Mouse (Mus musculus): ENCODE data around the gene Hipk1. TPM values are rescaled to one million over a fixed set of nuclear protein-coding genes. Genes with fewer than 3 reads are reported as not detected.

Gene Hipk1
- polyA plus RNA-seq, 1 experiment, result 15.6 TPM

DNA sequence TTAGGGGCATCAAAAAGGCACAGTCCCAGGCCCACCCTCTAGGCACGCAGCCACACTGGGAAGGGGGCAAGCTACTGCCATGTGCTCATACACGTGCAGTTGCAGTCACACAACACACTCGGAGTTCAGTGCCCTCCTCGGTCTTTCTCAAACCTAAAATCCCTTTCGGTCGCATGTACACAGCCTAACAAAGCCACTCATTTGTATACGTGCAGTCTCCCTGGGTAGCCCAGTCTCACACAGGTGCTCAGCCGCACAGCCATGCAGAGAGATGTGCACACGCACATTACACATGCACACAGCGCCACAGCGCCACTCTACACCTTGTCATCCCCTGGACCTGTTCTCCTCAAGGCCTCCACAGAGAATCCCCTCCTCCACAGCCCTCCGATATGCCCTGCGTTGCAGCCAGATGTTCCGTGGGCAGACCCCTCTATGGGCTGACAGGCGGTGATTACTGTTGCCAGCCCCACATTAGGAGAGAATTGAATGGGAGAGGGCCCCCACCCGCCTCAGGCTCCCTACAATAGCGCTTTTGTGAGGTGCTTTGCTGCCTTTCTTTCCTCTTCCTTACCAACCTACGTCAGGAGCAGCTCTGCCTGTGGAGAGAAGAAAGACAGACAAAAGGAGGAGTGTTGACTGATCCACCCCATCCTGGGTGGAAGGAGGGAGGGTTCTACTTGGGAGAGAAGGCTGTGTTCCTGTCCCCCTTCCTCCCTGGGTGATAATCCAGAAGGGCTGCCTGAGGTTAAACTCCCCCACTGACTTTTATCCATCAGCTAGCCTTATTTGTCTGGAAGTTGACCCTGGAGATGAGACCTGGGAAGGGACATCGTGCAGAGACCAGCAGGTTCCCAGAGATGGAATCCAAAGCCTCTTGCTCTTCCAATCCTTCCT, 57.3 kb downstream of the Hipk1 start:
- no peak for TF ChIP-seq MYOD1 (IDR thresholded peaks at IDR 0.05; ENCODE audit: control insufficient read depth, insufficient read length, low read depth)
- TF ChIP-seq FOSL1 (IDR thresholded peaks at IDR 0.05; ENCODE audit: insufficient read depth, low read length, poor library complexity, severe bottlenecking), result no peak
- TF ChIP-seq CTCF (IDR thresholded peaks at IDR 0.05; ENCODE audit: control insufficient read depth, insufficient read depth, insufficient read length), result no peak
- TF ChIP-seq MAX (IDR thresholded peaks at IDR 0.05), result no peak
- no peak for TF ChIP-seq CEBPB (IDR thresholded peaks at IDR 0.05; ENCODE audit: low read depth)
- no peak for TF ChIP-seq MYOG (IDR thresholded peaks at IDR 0.05; ENCODE audit: control insufficient read depth, extremely low read depth, insufficient read length)
- TF ChIP-seq USF1 (IDR thresholded peaks at IDR 0.05; ENCODE audit: low read depth), result no peak
- Histone ChIP-seq H3K79me3 (ENCODE audit: low read depth) (peaks cover 2% of the 10 kb centered on the region), H3K4me3 (ENCODE audit: insufficient read depth, poor library complexity, severe bottlenecking) (no peak overlapping the region), H3K79me2 (ENCODE audit: control insufficient read depth, insufficient read depth) (peaks cover 8% of the 10 kb centered on the region), H3K36me3 (ENCODE audit: control insufficient read depth, insufficient read depth) (no peaks in the 10 kb centered on the region), H3ac (ENCODE audit: control insufficient read depth, insufficient read length, low read depth) (no peak overlapping the region), H3K27me3 (ENCODE audit: control insufficient read depth, insufficient read depth, insufficient read length) (no peaks in the 10 kb centered on the region)

DNA sequence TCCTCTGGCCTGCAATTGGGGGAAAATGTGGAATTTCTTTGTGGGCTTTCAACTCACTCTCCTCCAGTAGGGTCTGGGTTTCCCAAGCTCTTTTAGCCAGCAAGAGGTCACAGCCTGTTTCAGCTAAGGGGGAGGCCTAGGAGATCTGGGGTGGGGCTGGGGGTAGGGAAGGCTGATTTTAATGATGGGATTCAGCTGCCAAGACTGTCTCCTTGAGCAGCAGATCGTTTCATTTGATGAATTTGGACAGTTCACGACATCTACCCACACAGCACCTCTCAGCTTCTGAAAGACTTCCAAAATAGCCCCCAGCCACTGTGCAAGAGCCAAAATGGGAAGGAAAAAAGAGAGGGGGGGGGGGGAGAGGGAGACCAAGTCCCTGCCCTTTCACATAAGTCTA, 58.2 kb downstream of the Hipk1 start:
- Histone ChIP-seq H3K27me3 (ENCODE audit: control insufficient read depth, insufficient read depth, insufficient read length) (no peaks in the 10 kb centered on the region), H3ac (ENCODE audit: control insufficient read depth, insufficient read length, low read depth) (no peak overlapping the region), H3K4me3 (ENCODE audit: insufficient read depth, poor library complexity, severe bottlenecking) (no peak overlapping the region), H3K79me2 (ENCODE audit: control insufficient read depth, insufficient read depth) (peaks cover 8% of the 10 kb centered on the region), H3K36me3 (ENCODE audit: control insufficient read depth, insufficient read depth) (no peaks in the 10 kb centered on the region), H3K79me3 (ENCODE audit: low read depth) (peaks cover 2% of the 10 kb centered on the region)
- TF ChIP-seq USF1 (IDR thresholded peaks at IDR 0.05; ENCODE audit: low read depth) (no peak), MYOG (IDR thresholded peaks at IDR 0.05; ENCODE audit: control insufficient read depth, extremely low read depth, insufficient read length) (no peak), CEBPB (IDR thresholded peaks at IDR 0.05; ENCODE audit: low read depth) (no peak), FOSL1 (IDR thresholded peaks at IDR 0.05; ENCODE audit: insufficient read depth, low read length, poor library complexity, severe bottlenecking) (no peak), CTCF (IDR thresholded peaks at IDR 0.05; ENCODE audit: control insufficient read depth, insufficient read depth, insufficient read length) (no peak), MAX (IDR thresholded peaks at IDR 0.05) (no peak), MYOD1 (IDR thresholded peaks at IDR 0.05; ENCODE audit: control insufficient read depth, insufficient read length, low read depth) (no peak)

DNA sequence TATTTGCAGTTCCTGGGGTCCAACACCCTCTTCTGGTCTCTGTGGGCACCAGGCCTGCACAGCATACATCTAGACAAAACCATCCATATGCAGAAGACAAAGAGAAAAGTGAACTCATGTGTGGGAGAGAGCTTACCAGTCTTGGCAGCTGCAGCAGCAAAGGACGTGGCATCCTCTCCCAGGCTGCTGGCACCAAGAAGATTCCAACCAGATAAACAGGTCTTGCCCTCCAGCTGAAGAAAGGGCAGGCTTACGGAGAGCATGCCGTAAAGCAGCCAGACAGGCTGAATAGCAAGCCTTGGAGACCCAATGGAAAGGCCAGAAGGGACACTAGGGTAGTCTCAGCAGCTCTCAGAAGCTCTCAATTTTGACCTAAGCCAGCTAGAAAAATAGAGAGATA, 59.2 kb downstream of the Hipk1 start:
- Histone ChIP-seq H3ac (ENCODE audit: control insufficient read depth, insufficient read length, low read depth) (no peak overlapping the region), H3K79me2 (ENCODE audit: control insufficient read depth, insufficient read depth) (peaks cover 5% of the 10 kb centered on the region), H3K79me3 (ENCODE audit: low read depth) (peaks cover 2% of the 10 kb centered on the region), H3K27me3 (ENCODE audit: control insufficient read depth, insufficient read depth, insufficient read length) (no peaks in the 10 kb centered on the region), H3K36me3 (ENCODE audit: control insufficient read depth, insufficient read depth) (no peaks in the 10 kb centered on the region), H3K4me3 (ENCODE audit: insufficient read depth, poor library complexity, severe bottlenecking) (no peak overlapping the region)
- no peak for TF ChIP-seq MYOG (IDR thresholded peaks at IDR 0.05; ENCODE audit: control insufficient read depth, extremely low read depth, insufficient read length)
- no peak for TF ChIP-seq CEBPB (IDR thresholded peaks at IDR 0.05; ENCODE audit: low read depth)
- TF ChIP-seq CTCF (IDR thresholded peaks at IDR 0.05; ENCODE audit: control insufficient read depth, insufficient read depth, insufficient read length), result no peak
- TF ChIP-seq MYOD1 (IDR thresholded peaks at IDR 0.05; ENCODE audit: control insufficient read depth, insufficient read length, low read depth), result no peak
- no peak for TF ChIP-seq USF1 (IDR thresholded peaks at IDR 0.05; ENCODE audit: low read depth)
- no peak for TF ChIP-seq FOSL1 (IDR thresholded peaks at IDR 0.05; ENCODE audit: insufficient read depth, low read length, poor library complexity, severe bottlenecking)
- TF ChIP-seq MAX (IDR thresholded peaks at IDR 0.05), result no peak

DNA sequence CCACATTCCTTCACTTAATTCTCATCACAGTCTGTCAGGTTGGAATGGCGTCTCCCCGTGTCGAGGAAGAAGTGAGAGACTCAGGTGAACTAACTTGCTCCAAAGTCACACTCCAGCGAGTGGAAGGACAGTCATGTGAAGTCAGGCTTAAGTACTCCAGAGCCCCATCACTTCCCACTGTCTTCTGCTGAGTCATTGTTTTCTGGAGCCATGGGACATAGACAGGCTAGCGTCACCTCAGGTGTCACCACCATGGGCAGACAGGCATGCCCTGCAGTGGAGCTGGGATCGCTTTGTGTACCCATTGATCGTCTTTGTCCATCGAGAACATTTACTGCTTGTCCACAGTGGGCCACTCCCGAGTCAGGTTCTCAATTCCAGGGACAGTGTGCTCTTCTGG, 61.5 kb downstream of the Hipk1 start:
- Histone ChIP-seq H3K36me3 (ENCODE audit: control insufficient read depth, insufficient read depth) (no peaks in the 10 kb centered on the region), H3K79me2 (ENCODE audit: control insufficient read depth, insufficient read depth) (no peaks in the 10 kb centered on the region), H3K4me3 (ENCODE audit: insufficient read depth, poor library complexity, severe bottlenecking) (no peak overlapping the region), H3K27me3 (ENCODE audit: control insufficient read depth, insufficient read depth, insufficient read length) (no peaks in the 10 kb centered on the region), H3K79me3 (ENCODE audit: low read depth) (no peaks in the 10 kb centered on the region), H3ac (ENCODE audit: control insufficient read depth, insufficient read length, low read depth) (no peak overlapping the region)
- TF ChIP-seq MYOD1 (IDR thresholded peaks at IDR 0.05; ENCODE audit: control insufficient read depth, insufficient read length, low read depth) (no peak), CEBPB (IDR thresholded peaks at IDR 0.05; ENCODE audit: low read depth) (no peak), MAX (IDR thresholded peaks at IDR 0.05) (no peak), FOSL1 (IDR thresholded peaks at IDR 0.05; ENCODE audit: insufficient read depth, low read length, poor library complexity, severe bottlenecking) (no peak), USF1 (IDR thresholded peaks at IDR 0.05; ENCODE audit: low read depth) (no peak)

DNA sequence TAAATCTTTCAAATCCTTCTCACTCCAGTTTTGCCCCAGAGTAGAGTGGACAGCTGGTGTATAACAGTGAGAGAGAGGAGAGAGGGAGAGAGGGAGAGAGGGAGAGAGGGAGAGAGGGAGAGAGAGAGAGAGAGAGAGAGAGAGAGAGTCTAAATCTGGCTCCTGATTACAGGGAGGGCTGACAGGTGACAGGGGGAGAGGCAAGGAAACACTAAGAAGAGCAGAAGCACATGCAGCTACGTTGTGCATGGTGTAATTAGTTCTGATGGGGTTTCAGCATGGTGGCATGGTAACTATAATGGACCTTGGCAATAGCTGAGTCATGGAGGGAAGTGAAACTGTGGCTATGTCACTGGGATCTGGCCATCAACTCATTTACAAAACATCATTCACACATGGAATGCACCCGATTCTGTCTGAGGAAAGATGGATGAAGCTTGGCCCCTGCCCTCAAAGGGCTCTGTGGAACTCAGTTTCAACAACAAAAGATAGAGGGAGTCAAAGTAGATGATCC, 63.5 kb downstream of the Hipk1 start:
- no peaks in the 10 kb centered on the region for H3K27me3 ChIP-seq (ENCODE audit: control insufficient read depth, insufficient read depth, insufficient read length)
- H3K79me2 ChIP-seq (ENCODE audit: control insufficient read depth, insufficient read depth), result no peaks in the 10 kb centered on the region
- H3K4me3 ChIP-seq (ENCODE audit: insufficient read depth, poor library complexity, severe bottlenecking), result no peak overlapping the region
- H3K79me3 ChIP-seq (ENCODE audit: low read depth), result no peaks in the 10 kb centered on the region
- TF ChIP-seq CTCF (IDR thresholded peaks at IDR 0.05; ENCODE audit: control insufficient read depth, insufficient read depth, insufficient read length), result no peak
- no peak for TF ChIP-seq CEBPB (IDR thresholded peaks at IDR 0.05; ENCODE audit: low read depth)
- no peak for TF ChIP-seq MYOG (IDR thresholded peaks at IDR 0.05; ENCODE audit: control insufficient read depth, extremely low read depth, insufficient read length)
- TF ChIP-seq USF1 (IDR thresholded peaks at IDR 0.05; ENCODE audit: low read depth), result no peak
- no peak for TF ChIP-seq MYOD1 (IDR thresholded peaks at IDR 0.05; ENCODE audit: control insufficient read depth, insufficient read length, low read depth)
- TF ChIP-seq FOSL1 (IDR thresholded peaks at IDR 0.05; ENCODE audit: insufficient read depth, low read length, poor library complexity, severe bottlenecking), result no peak
- no peak for TF ChIP-seq MAX (IDR thresholded peaks at IDR 0.05)
- no peak overlapping the region for H3ac ChIP-seq (ENCODE audit: control insufficient read depth, insufficient read length, low read depth)
- H3K36me3 ChIP-seq (ENCODE audit: control insufficient read depth, insufficient read depth), result no peaks in the 10 kb centered on the region
